Mouse (Mus musculus) ES-CJ7 (cell line): ENCODE results near the gene Rasl12.

ENCODE experiments used
- DNase-seq: peaks from one replicate; pipeline ENCODE4 v3.0.0; 2011; ENCODE audit warnings: low read depth, low spot score

Gene Rasl12

DNA sequence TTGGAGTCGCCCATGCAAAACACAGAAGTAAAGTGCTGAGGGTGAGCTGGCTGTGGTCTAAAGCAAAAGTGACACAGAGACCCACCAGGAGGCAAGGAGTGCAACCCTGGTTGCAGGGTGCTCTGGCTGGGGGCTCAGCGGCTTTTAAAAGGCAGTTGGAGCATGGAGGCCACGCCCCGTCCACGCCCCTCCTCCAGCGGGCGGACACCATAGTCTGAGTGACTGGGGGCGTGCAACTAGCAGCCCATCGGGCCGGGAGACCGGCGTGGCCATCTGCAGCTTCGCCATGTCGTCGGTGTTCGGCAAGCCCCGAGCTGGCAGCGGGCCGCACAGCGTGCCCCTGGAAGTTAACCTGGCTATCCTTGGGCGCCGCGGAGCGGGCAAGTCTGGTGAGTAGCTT is at the start of gene Rasl12:
Gene Rasl12 (plus strand): TSS at position 228 of the 400 bp plus-strand sequence.
- DNase-seq, result peak; percentile 26

DNA sequence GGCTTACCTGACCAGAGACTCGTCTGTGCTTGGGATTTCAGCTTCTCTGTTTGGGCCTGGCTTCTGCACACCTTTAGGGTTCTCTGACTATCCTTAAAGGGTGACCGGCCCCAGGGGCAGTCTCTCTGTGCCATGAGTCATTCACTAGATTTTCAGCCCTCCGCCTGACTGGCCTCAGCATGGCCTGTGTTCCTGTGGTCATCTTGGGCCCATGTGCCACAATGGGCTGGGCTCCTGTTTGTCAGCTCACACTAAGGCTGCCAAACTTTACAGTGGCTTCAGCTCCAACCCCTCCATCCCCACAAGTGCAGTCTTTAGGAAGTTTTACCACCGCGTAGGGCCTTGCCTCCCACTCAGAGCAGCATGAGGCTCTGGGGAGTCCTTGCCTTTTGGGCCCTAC is 45.1 kb upstream of the Rasl12 start:
- no peak for DNase-seq

DNA sequence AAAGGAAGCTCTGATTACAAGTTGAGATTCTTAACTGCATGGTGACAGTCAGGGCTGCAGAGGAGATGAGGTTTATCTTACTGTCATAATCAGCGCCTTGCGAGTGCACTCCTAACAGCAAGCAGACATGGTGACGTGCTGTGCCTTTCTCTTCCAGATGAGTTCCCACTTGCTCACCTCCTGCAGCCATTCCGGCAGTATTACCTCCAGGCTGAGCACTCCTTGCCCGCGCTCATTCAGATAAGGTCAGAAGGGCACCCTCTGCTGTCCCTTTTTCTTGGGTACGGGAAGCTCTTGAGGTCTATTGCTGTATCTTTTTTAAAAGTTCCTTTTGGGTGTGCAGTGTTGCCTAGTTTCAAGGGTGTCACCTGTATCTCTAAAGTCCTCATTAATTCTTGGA is 41.7 kb upstream of the Rasl12 start:
- no peak for DNase-seq

DNA sequence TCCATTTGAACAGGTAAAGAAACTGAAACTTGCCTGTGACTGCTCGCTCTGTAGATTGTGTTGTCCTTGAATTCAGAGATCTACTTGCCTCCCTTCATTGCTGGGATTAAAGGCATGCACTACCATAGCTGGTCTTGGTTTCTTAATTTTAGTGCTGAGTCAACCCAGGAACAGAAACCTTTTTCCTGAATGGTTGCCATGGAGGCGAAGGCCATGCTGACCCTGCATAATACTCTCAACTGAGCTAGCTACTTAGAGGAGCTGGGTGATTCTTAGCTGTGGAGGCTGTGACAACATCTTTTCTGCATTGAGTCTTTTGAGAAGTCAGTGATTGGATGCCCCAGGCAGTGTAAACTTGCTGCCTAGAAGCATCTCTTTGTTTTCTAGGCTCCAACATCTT is 41.3 kb upstream of the Rasl12 start:
- no peak for DNase-seq

DNA sequence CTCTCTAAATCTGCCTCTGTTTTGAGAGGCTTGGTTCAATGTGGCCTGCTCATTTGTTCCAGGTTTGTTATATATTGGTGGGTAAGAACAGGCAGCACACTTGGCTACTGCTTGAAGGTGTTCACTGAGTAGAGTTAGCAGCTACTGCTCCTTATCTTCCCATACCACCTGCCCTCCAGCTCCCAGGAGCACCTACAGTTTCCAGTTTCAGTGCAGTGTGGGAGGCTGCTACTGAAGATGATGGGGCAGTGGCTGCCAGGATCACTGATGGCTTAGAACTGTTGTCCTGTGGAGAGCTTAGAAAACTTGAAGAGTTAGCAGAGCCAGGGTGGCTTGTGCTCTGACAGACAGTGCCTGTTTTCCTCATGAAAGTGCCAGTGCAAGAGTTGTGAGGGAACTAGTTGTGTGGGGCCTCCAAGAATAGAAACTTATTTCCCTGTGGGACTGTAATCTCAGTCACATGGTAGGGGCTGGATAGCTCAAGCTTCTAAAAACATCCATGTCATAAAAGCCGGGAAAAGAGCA is 39.3 kb upstream of the Rasl12 start:
- no peak for DNase-seq

DNA sequence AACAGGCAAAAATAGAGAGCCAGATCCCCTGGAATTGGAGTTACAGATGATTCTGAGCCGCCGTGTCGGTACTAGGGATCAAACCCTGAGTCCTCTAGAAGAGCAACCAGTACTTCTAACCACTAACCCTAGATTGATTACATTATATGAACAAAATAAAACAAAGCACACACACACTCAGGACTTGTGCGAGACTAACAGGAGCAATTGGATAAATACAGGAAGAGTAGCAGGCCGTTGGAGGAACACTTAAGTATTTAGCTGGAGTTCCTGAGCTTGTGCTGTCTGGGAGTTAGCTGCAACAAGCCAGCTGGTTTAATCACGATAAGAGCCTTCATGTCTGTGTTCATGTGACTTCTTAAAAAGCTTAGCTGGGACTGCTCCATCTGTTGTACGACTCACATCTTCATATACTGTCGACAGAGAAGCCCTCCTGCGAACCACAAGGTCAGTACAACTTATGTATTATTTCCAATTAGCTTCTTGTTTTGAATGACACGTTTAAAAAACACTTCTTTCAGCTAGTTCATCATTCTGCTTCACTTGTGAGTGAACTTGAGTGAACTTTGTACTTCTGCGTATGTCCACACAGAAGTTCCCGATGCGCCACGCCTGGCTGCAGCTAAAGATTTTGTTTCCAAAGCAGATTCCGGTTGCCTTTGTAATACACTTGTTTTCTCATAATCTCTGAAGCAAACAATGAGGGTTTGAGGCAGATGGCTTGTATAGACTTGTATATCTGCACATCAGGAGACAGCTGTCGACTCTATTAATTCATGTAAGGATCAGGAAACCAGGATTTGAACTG is 37.5 kb upstream of the Rasl12 start, which contains the start of gene Ubap1l:
Gene Ubap1l (plus strand): TSS at position 401 of the 808 bp plus-strand sequence.
- no peak for DNase-seq

DNA sequence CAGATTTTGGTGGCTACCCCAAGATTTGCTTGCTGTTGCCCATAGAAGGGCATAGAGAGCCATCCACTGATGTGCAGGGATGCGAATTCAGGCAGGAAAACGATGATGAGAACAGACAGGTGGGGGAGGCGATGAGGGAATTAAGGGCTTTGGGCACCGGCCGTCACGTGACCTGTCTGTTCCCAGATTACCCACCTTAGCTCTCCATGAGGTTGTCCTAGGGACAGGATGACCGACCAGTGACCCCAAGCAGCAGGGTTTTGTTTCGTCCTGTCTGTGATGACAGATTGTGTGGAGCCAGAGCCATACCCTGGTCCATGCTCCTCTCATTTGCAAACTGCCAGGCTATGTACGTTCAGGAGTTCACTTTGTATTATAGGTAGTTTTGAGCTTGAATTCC is 34.6 kb upstream of the Rasl12 start:
- no peak for DNase-seq

DNA sequence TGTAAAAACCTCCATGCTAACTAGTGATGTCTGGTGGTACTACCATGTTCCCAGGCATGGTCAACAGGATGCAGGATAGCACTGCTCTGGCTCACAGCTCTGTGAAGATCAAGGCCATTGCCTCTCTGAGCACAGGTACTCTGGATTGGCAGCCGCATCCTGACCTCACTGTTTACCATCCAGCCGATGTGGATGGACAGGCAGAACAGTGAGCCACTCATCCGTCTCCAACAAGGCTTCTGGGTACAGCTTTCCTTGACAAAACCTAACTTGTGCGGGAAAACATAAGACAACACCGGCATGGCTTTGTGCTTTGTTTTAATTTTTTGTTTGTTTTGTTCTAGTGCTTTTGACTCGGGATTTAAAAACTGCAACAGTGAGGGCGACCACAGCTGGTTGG is 32.6 kb upstream of the Rasl12 start:
- DNase-seq, result no peak

DNA sequence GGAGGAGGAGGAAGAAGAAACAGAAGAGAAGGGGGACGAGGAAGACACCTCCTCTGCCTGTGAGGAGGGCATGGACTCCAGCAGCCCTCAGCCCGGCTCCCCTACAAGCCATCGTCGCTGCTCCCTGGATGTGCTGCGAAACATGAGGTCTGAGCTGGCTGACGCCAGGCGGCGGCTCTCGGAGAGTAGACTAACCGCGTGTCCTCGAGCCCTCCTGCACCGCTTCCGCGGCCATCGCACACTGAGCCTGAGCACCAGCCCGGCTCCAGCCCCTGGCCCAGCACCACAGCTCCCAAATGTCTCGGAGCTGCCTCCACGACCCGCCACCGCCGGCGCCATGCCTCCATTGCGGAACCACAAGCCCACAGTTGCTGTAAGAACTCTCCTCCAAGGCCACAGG is 26.6 kb upstream of the Rasl12 start:
- no peak for DNase-seq

DNA sequence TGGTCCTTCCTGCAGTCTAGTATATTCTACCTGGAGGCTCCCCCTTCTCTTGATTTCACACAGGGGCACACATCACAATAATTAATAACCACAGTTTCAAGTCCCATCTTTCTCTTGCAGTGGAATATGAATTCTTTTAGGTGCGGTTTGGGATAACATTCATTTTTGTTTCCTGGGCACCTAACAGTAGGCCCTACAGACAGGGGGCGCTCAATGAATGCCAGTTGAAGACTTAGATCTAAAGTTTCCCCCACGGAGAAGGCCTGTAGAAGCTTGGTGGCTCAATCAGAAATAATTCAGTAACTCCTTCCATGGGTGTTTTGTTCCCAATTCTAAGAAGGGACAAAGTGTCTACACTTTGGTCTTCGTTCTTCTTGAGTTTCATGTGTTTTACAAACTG is 25.9 kb upstream of the Rasl12 start:
- peak; percentile 63 for DNase-seq

DNA sequence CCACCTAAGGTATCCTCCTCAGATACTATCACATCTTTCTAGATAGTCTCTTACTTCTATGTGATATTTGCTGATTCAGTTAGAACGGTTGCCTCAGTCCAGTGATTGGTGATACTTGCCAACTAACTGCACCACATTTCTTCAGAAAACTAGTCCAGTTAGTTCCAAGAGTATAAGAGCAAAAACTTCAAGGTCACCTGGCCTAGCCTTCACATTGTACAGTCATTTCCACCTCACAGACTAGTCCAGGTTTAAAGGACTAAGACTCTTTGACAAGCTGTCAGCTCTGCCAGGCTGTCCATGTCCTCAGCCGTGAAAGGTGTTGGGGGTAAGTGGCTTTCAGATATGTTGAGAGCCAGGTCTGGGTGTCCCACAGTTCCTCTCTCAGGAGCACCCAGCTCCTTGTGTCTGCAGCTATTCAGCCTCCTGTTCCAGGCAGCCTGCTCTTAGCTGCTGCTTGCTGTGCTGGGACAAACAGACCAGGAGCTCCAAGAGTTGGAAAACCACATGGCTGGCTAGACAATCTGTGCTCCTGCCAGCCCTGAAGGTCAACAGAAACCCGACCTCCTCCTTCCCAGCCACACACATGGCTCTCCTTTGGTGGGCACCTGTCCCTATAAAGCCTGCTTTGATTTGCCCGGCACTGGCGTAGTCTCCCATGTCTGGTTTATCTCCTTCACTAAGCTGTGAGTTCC is 23.7 kb upstream of the Rasl12 start:
- DNase-seq, result no peak

DNA sequence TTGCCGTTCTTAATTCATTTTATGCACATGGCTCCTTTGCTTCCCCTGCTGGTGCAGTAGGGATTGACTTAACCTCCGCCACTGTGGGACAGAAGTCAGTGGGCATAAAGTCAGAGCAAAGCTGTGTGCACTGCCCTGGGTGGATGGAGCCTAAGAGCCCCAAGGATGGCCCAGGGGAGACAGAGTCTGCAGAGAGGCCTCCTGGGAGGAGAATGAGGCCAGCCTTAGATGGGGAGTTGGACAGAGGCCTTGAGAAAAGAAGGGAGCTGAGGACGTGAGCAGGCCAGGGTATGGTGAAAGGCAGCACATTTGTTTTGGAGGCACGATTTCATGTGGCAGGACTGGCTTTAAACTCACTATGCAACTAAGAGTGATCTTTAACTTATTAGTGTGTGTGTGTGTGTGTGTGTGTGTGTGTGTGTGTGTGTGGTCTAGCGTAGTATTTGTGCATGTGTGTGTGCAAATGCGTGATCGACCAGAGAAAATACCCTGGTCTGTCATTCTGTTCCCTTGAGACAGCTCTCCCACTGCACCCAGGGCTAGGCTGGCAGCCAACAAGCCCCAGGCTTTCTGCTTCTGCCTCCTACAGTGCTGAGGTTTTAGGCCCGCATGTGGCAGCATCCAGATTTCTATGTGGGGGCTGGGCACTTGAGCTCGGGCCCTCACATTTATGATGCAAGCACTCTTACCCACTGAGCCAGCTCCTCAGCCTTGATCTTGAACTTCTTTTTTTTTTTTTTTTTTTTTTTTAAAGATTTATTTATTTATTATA is 23.0 kb upstream of the Rasl12 start:
- no peak for DNase-seq

DNA sequence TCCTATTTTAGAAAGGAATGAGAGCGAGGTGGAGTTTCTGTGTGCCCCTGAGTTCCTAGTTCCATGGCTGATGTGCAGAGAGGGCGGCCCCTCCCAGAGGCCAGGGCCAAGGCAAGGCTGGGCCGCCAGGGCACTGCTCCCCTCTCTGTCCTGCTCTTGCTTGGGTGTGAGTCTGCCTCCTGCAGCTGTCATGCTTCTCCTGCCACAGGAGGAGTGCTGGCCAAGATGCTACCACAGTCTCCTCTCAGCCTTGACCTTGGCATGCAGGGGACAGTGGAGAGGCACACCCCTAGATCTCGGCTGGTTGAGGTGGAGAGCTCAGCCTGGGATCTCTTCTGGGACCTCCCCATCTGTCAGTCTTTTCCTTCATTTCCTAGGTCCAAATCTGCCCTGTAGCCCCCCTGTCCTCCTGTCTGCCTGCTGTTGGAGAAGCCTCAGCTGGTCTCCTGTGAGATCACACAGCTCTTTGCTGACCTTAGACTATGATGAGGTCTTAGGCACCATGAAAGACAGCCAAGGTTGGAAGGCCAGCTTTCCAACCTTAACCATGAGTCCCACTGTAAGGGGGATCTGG is 17.2 kb upstream of the Rasl12 start:
- DNase-seq, result no peak

DNA sequence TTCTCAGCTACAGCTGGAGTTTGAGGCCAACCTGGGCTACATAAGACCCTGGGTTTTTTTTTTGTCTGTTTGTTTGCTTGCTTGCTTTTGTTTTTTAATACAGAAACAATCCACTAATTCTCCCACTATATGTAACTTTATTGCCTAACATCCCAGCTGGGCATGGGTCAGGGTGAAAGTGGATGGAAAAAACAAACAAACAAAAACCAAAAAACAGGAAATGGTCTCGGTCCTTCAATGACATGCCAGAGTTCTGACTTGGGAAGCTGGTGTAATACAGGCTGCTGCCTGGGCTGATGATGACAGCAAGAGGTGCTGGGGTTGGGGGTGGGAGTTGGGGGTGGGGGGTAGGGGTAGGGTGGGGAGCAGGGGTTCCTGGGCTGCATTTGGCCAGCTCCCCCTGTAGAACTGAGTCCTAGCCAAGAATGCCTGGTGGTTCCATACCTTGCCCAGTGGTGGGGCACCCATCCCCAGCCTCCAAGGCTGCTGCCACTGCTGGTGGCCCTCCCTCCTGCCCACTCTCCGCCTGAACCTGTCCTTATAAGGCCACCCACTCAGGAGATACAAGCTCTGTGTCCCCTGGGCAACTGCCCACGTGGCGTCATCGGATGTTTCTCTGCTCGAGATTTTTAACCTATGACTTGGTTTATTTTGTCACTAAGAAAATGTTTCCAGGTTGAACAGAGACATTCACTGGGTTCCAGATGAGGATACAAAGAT is 16.1 kb upstream of the Rasl12 start:
- no peak for DNase-seq

DNA sequence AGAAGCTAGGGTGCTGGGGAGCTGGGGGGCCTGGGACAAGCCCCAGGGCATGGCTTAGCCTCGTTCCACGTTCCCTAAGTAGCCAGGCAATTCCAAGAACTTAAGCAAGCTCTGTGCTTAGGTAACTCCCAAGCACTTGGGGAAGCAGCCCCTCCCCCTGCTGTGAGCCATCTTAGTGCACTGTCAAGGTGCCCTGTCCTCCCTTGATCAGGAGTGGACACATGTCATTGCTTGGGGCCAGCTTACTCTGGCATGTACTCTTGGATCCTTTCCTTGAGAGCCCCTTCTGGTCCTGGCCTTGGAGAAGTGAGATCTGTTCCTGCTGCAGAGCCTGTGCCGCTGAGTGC is 15.6 kb upstream of the Rasl12 start:
- DNase-seq, result no peak

DNA sequence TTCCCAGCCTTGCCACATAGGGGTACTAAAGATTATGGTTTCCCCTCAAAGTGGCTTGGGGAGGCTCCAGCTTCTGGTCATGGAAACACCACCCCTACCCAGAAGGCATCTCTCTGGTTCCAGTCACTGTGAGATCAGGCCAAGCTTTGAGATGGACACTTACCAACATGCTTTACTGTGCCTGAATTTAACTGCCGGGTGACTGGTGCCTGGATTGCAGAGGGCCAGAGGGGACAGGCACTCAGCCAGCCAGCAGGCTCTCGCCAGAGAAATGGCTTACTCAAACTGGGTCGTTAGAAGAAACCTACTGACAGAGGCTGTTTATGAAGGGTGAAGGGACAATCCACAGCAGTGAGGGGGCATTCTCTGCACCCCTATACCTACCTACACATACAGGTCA is 14.0 kb upstream of the Rasl12 start:
- DNase-seq, result no peak

DNA sequence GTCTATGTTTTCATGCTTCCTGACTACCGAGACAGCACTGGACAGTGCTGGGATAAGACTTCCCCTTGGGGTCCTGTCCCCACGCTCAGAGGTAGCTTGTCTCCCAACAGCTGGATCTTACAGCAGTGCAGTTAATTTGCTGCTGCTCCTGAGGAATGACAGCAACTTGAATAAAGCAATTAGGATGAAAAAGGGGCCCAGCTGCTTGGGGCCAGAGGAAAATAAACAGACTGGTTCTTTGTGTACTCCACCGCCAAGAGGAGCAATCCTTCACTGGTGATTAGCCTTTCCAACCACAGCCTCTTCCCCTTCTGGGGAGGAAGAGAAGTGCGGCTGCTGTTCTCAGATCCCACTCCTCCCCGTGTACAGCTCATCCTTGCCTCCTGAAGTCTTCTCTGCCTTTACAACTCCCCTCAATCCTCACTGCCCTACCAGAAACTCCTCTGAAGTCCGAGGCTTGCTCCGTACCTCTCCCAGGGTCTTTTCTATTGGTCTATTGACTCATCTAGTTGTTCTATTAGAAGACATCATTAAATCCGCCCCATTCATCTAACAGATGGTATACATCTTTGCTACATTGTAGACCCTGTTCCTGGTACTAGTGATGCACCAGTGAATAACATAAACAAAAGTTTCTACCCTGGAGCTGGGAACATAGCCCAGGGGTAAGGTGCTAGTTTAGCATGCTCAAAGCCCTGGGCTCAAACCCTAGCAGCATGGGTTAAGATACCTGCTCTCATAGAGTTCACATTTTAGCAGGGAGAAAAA is 11.7 kb upstream of the Rasl12 start:
- DNase-seq, result no peak

DNA sequence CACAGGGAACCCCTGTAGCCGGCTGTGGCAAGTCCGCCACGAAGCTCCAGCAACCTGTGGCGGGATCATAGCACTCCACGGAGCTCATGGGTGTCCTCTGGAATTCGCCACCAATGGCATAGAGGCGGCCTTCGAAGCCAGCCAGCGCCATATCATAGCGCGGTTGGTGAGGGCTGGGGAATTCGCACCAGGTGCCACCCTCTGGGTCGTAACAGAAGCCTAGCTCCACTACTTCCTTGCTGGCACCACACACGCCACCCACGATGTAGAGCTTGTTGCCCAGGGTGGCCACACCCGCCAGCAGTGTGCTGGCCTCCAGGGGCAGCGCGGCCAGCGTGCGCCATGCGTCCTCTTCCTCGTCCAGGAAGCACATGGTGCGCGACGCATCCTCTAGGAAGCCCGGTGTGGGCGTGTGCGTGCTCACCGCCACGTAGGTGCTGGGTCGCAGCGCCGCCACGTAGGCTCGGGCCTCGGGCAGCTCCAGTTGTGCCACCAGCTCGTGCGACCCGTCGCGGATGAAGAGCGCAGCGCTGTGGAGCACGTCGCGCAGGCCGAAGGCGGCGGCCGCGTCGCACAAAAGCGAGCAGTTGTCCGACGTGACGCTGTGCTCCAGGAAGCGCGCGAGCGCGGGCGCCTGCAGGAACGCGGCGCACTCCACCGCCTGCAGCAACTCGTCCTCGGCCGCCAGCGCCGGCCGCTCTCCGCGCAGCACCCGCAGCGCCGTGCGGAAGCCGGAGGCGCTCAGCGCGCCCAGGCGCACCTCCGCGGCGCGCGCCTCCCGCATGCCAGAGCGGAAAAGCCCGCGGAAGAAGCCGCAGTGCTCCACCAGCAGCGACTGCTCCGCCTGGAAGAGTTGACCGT is 7.3 kb upstream of the Rasl12 start:
- peak; percentile 52 for DNase-seq

DNA sequence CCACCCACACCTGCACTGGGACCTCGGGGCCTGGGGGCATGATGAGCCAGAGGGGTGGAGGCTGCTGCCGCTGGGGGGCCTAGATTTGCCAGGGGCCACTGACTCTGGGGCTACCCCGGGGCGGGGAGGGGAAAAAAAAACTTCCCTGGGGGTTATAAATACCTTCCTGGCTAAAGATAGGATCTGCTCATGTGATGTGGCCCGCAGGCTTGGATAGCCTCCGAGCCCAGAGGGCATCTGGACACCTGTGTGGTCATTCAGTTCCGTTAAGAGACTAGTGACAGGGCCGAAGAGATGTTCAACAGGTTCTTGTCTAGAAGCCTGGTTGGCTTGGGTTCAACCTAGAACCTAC is 6.7 kb upstream of the Rasl12 start, which contains the start of gene Kbtbd13:
Gene Kbtbd13 (minus strand): TSS at position 40 of the 352 bp plus-strand sequence.
- no peak for DNase-seq
